Mouse (Mus musculus) activated CD4-positive, CD25-positive, alpha-beta regulatory T cell (primary cell): ENCODE data around the gene Khsrp. TPM values are rescaled to one million over a fixed set of nuclear protein-coding genes. Genes with fewer than 3 reads are reported as not detected.

Experiments
- polyA plus RNA-seq, 2 experiments: library from polyadenylated mRNA; unstranded; fragments of 100-300 nt; shearing (Covaris generic); gene quantifications; one replicate each; pipeline ENCODE4 v1.2.1; 2017

Gene Khsrp
- 10 to 100 TPM; 38.5 to 45.9 TPM for polyA plus RNA-seq

DNA sequence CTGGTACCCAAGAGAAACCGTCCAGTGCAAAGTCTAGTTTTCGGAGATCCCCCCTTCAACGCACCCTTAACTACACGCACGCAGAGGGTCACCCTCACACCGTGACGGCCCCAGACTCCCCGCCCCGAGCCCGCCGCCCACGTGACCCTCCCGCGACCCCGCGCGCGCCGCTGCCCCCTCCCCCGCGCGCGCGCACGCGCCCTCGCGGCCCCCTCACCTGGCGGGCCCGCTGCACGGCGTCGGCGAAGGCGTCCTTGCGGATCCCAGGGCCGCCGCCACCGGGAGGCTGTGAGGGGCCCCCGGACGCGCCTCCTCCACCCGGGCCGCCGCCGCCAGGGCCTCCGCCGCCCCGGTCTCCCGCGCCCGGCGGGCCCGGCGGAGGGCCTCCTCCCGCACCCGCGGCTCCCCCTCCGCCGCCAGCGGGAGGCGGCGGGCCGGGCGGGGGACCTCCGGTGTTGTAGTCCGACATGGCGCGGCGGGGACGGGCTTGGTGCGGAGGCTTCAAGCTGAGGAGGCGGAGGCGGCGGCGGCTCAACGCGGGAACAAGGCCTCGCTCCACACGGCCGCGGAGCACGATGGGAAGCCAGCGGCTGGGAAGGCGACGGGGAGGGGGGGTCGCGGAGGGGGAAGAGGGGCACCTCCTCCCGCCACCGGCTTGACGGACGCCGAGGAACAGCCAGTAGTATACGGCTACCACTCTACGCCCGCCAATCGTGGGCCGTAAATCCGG, at the start of gene Khsrp:
Gene Khsrp, minus strand, starts transcription at position 592 of the 730 bp plus-strand sequence.

DNA sequence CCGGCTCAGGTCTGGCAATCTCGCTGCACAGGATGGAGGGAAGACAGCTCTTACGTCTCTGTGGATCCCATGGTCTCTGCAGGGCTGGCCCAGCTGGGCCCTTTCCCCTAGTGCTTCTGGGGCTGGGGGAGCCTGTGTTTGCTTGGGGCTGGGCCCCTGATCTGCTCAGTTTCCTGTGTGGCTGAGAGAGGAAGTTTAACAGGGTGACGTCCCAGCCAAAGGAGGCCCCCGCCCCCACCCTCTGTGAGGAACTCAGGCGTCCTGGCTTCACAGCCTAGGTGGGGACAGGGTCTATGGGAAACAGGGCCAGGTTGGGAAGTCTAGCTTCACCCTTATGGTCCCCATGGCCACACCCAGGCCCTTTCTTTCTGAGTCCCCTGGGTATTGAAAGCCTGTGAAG, 47.0 kb upstream of the Khsrp start, which contains the start of gene Dennd1c:
Gene Dennd1c, minus strand, starts transcription at position 179 of the 400 bp plus-strand sequence.

DNA sequence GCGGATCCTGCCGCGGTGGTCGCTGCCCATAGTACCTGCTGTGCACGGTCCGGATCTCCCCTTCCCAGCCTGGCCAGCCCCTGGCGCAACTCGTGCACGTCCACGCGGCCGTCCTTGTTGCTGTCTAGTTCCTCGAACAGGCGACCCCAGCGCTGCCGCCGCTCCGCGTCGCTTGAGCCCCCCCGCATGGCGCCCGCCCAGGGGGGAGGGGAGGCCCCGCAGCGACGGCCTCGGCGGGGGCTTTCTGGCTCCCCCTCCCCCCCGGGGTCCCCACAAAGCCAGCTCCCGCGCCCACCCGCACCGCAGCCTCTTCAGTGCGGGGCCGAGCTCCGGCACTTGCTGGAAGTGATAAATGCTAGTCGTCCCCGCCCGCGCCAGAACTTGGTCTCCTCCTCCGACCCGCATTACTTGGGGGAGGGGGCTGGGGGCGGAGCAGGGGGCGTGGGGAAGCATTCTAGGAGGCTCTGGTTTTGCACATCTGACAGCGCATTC, 28.2 kb upstream of the Khsrp start, which contains the start of gene Slc25a23:
Gene Slc25a23, minus strand, starts transcription at position 378 of the 492 bp plus-strand sequence.

DNA sequence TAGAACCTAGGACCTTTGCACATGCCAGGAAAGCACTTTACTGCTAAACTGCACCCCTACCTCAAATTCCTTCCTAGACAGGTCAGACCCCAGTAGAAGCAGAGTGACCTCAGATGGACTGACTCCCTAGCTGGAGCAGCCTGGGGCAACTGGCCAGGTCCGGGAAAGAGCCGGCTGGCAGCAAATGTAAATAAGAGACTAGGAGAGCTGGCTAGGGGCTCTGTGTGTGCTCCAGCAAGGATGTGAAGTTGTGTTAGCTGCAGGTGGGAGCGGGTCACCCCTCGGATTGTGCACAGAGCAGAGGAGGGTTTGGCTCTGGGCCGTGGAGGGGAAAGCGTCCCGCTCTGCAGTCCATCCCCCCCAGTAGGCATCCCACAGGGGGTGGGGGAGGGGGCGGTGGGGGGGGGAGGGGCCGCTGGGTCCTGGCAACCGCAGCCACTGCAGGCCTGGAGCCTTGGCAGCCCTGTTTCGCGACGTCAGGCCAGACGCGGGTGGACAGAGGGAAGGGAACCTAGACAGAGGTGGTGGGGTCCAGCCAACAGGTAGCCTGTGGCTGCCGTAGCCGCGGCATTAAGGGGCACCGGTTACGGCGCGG, 27.7 kb upstream of the Khsrp start, which contains the start of gene Crb3:
Gene Crb3, plus strand, starts transcription at position 215 of the 595 bp plus-strand sequence.

DNA sequence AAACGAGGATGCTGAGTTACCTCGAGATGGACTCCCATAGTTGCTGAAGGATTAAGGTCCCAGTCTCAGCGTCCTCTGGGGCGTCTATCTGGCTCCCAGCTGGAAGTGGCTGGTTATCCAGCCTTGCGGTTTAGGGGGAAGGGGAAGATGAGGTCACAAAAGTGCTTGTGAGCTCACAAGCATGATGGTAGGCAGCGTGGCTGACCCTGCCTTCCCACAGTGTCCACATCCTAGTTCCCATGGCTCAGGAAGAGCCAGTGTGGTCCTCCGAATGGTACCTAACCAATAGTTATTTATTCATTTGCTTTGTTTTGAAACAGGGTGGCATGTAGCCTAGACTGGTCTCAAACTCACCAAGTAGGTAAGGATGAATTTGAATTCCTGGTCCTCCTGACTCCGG, 10.2 kb upstream of the Khsrp start, which contains the start of gene Slc25a41:
Gene Slc25a41, minus strand, starts transcription at position 101 of the 400 bp plus-strand sequence.

DNA sequence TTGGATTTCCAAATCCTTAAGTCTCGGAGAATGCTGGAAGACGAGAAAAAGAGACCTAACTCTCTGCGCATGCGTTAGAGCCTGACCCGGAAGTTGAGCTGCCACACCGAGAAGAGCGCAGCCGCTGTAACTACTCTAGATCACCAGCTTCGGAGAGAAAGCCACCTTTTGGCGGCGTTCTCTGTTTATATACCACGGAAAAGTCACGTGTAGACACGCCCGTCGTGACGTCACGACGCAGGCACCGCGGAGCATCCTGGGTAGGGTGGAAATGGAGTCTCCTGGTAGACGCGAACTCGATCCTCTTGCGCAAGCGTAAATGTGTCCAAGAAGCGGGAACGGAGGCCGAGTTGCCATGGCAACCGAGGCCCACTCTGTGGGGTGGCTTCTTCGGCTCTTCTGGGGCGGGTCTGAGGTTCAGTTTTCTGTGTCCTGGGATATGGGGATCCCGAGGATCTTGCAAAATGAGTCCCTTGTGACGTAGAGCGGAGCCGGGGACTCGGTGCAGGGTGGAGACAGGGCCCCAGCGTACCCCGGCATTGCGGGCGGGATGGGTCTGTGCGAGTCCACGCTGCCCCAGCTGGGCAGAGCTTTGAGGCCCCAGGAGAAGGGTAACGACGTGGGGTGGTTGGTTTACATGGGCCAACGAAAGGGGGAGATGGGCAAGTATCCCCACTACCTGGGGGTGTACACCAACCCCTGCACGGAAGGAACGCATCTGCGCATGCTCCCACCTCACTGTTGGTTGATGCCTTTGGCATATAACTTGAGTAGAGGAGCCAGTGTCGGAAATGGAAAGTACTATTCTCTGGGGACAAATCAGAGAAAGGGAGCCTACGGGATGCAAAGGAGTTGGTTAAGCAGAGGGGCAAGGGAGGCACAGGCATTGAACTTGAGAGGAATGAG, 19.8 kb downstream of the Khsrp start, which contains the start of the genes Gtf2f1 and Gm17949:
Gene Gtf2f1, minus strand, starts transcription at position 53 of the 906 bp plus-strand sequence.
Gene Gm17949, plus strand, starts transcription at position 234 of the 906 bp plus-strand sequence.

DNA sequence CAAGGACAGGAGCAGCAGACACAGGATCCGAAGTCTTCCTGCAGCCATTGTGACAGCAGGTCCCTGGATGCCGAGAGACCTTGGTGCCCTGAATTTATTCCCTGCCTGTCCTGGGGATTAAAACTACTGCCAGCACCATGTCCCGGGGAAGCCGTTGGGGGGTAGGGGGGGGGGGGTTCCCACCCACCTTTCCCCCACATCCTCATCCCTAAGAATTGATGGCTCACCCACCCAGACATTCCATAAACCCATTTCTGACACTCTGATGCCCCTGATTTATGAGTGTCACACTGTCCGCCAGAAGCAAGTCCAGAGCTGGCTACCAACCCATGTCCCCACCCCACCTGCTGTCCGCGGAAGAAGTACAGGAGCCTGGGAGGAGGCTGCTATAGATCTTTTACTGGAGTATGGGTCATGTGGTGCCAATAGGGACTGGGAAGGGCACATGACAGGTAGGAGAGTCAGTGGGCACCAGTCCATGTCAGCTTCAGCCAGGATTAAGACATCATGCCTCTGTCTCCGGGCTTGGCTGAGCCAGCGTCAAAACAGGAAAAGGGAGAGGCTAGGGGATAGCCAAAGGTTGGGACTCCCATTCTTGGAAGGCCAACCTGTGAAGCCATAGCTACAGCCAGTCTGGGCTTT, 31.2 kb downstream of the Khsrp start, which contains the start of gene Pspn:
Gene Pspn, minus strand, starts transcription at position 51 of the 642 bp plus-strand sequence.

DNA sequence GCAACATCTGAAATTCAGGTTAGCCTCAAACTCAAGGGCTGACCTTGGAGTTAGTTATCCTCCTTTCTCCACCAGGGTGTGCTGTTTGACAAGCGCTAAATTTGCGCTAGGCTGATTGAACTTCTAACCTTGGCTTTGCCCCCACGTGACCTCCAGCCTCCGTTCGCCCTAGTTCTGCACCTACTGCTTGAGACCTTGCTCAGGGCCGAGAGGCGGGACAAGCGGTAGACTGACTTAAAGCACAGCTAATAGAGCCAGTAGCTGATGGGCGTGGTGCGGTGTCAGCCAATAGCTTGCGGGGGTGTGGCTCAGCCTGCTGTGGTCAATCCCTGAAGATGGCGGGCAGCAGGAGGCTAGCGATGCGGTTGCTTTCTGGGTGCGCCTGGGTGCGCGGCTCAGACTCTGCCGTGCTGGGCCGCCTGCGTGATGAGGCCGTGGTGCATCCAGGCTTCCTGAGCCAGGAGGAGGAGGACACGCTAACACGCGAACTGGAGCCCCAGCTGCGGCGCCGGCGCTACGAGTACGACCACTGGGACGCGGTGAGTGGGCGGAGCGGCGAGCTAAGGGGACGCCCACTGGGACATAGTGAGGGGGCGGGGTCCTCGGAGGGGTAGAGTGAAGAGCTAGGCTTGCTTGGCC, 34.2 kb downstream of the Khsrp start, which contains the start of gene Alkbh7:
Gene Alkbh7, plus strand, starts transcription at position 311 of the 639 bp plus-strand sequence.

DNA sequence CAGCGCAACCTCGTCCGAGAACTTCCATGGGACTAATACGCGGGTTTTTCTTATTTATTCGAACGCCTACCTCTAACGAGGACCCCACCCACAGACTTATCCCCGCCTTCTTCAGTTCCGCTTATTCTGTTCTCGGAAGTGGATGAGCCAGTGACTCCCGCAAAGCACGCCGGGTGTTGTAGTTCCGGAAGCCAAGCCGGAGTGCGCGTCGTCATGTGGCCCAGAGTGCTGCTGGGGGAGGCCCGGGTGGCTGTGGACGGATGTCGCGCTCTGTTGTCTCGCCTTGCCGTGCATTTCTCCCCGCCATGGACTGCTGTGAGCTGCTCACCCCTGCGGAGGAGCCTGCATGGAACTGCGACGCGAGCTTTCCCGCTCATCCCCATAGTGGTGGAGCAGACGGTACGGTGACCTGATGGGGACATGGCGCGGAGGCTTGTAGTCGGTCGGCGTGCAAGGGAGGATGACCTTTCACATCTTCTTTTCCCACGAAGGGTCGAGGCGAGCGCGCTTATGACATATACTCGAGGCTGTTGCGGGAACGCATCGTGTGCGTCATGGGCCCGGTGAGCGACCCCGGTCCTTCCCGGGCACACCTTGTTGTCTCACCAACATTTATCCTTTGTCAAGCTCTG, 41.1 kb downstream of the Khsrp start, which contains the start of gene Clpp:
Gene Clpp, plus strand, starts transcription at position 191 of the 632 bp plus-strand sequence.

DNA sequence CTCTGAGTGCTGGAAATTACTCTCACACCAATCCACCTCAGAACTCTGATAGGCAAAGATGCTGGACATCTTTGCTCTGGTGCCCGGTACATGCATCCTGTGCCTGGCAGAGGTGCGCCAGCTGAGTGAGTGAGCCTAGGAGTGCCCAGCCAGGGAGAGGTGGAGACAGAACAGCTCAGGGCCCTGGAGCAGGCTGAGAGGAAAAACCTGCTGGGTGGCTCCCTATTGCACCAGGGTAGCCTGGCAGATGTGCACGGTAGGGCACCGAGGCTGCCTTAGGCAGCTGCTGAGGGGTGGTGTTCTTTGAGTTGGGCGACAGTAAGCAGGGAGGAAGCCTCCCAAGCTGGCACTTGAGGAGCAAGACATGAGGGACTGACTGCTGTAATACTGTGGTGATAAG, 49.3 kb downstream of the Khsrp start, which contains the start of gene Acer1:
Gene Acer1, minus strand, starts transcription at position 114 of the 400 bp plus-strand sequence.

Other genes with a start within 250 kb of the Khsrp start
- 1 to 10 TPM in 1 of 2 experiments, under 1 TPM in 1; 0.95 to 1.7 TPM for gene Rfx2, start 200.5 kb downstream of the Khsrp start, polyA plus RNA-seq
- gene Acsbg2, start 157.1 kb downstream of the Khsrp start, polyA plus RNA-seq, result not detected
- under 1 TPM; 0.10 to 0.27 TPM for gene 1700061G19Rik, start 156.0 kb downstream of the Khsrp start, polyA plus RNA-seq
- gene Mllt1, start 96.1 kb downstream of the Khsrp start, polyA plus RNA-seq, result 10 to 100 TPM; 31.3 to 45.7 TPM
- not detected for gene Acer1, start 49.4 kb downstream of the Khsrp start, polyA plus RNA-seq
- 10 to 100 TPM; 46.4 to 81.8 TPM for gene Clpp, start 41.2 kb downstream of the Khsrp start, polyA plus RNA-seq
- 10 to 100 TPM; 25.2 to 32.7 TPM for gene Alkbh7, start 34.2 kb downstream of the Khsrp start, polyA plus RNA-seq
- not detected for gene Pspn, start 31.5 kb downstream of the Khsrp start, polyA plus RNA-seq
- 10 to 100 TPM; 78.7 to 81.9 TPM for gene Gtf2f1, start 20.2 kb downstream of the Khsrp start, polyA plus RNA-seq
- under 1 TPM in 1 of 2 experiments, not detected in 1; 0.25 TPM for gene Gm17949, start 20.1 kb downstream of the Khsrp start, polyA plus RNA-seq
- under 1 TPM in 1 of 2 experiments, not detected in 1; 0.33 TPM for gene Slc25a41, start 10.1 kb upstream of the Khsrp start, polyA plus RNA-seq
- gene Crb3, start 27.6 kb upstream of the Khsrp start, polyA plus RNA-seq, result 1 to 10 TPM in 1 of 2 experiments, under 1 TPM in 1; 0.81 to 2.7 TPM
- gene Slc25a23, start 28.3 kb upstream of the Khsrp start, polyA plus RNA-seq, result 10 to 100 TPM in 1 of 2 experiments, 1 to 10 TPM in 1; 4.3 to 12.1 TPM
- gene Dennd1c, start 47.0 kb upstream of the Khsrp start, polyA plus RNA-seq, result 100 to 1,000 TPM; 278 to 303 TPM
- gene Tubb4a, start 56.3 kb upstream of the Khsrp start, polyA plus RNA-seq, result 1 to 10 TPM; 1.8 to 2.4 TPM
- 10 to 100 TPM in 1 of 2 experiments, 1 to 10 TPM in 1; 8.9 to 10.4 TPM for gene Tnfsf9, start 73.8 kb upstream of the Khsrp start, polyA plus RNA-seq
- gene Cd70, start 118.3 kb upstream of the Khsrp start, polyA plus RNA-seq, result 1 to 10 TPM; 1.4 TPM
- 10 to 100 TPM in 1 of 2 experiments, 1 to 10 TPM in 1; 3.5 to 11.8 TPM for gene Tnfsf14, start 162.7 kb upstream of the Khsrp start, polyA plus RNA-seq
- 1 to 10 TPM; 2.0 to 8.7 TPM for gene C3, start 196.6 kb upstream of the Khsrp start, polyA plus RNA-seq
- gene Gpr108, start 216.9 kb upstream of the Khsrp start, polyA plus RNA-seq, result 10 to 100 TPM; 53.6 to 94.4 TPM
- 1 to 10 TPM; 2.1 to 3.5 TPM for gene Trip10, start 217.9 kb upstream of the Khsrp start, polyA plus RNA-seq
- gene Vav1, start 247.6 kb upstream of the Khsrp start, polyA plus RNA-seq, result 100 to 1,000 TPM; 167 to 169 TPM